Mouse (Mus musculus): ENCODE measurements around the gene Phactr4.

The Phactr4 gene

DNA sequence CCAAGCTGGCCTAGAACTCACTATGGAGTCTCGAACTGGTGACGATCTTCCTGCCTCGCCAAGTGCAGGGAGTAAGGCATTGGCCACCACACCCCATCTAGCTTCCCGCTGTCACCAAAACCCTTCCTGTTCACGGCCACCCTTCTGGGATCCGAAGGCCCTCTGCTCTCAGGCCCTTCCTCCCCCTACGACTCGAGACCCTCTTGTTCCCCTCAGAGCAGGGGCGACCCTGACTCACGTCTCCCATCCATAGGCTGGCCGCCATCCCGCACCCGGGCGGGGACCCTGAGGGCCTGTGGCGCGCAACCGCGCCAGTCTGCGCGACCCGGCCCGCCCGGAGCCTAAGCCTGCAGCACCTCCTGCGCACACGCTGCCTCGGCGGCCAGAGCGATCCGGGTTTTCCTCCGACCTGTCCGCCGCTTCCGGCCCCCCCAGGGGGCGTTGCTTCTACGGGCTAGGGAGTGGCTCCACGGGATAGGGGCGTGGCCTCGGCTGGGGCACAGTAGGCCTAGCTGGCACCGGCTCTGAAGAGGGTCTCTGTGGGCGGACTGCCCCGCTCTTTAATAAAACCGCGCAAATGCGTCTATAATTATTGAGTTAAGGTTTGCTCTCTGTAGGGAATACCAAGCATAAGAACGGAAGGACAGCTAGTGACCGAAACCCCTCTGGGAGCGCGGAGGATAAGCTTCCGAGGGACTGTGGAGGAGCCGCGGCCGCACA is 93.0 kb downstream of the Phactr4 start, which contains the start of gene Trnau1ap:
TSS of gene Trnau1ap (minus strand) at position 424 of the 720 bp plus-strand sequence.
- DNase-seq, result peak; percentile 86

DNA sequence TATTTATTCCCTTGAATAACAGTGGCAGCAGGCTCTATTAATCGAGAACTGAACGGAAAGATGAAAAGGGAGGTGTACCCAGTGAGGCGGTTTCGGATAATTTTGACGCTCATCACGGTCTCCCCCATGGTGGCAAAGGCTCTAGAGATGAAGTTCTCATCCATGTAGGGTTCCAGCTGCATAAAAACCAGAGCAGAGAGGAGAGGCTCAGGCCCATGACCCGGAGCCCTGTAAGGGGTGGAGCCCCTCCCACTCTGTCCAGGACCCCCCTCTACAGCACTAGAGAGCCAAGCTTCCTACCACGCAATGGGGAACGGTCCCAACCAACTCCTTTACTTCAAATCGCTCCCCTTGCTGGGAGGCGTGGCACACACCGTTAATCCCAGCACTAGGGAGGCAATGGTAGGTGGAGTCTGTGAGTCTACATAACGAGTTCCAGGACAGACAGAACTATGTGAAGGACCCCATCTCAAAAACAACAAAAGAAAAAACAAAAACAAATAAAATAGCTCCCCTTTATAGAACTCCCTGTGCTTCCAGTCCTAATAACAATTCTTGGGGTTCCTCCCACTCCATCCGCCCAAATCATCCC is 93.8 kb downstream of the Phactr4 start:
- DNase-seq, result no peak

DNA sequence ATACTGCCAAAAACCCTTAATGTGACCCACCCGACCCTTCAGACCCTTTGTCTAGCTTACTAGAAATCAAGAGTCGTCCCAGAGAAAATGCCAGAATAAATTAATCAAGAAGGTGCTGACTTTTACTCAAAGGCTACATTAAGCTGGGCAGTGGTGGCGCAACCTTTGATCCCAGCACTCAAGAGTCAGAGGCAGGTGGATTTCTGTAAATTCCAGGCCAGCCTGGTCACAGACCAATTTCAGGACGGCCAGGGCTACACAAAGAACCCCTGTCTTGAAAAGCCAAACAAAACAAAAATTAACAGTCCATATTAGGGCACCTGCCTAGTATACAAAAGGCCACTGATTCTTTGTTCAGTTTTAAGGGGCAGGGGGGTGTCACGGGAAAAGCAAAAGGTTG is 95.8 kb downstream of the Phactr4 start:
- no peak for DNase-seq

DNA sequence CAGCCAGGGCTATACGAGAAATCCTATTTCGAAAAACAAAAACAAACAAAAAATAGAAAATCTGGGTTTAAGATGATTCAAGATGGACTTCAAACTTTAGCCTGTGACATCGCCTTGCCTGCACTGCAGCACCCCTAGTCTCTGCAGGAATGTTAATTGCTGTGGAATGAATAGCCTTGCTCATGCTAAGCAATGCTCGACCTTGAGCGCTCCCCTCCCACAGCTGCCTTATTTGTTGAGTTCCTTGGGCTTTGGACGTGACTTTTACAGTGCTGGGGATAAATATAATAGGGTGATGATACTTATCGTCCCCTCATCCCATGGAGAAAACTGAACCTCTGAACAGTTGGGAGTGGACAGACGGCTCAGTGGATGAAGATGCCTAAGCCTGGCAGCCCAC is 106.6 kb downstream of the Phactr4 start:
- DNase-seq, result peak; percentile 58

DNA sequence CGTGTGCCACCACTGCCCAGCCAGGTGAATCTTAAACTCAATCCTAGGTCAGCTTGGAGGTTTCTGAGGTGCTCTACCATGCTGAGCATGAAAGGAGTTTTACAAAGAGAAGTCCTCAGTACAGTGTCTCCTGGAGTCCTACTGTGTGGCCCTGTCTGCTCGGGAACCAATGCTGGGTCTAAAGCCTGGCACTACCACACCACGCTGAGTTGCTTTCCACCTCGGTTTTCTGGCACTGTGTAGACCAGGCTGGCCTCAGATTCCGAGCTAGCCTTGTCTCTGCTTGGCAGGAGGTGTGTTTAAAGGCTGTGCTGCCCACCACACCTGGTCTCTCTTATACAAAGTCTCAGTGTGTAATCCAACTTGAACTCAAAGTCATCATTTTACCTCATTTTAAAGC is 109.7 kb downstream of the Phactr4 start:
- no peak for DNase-seq

DNA sequence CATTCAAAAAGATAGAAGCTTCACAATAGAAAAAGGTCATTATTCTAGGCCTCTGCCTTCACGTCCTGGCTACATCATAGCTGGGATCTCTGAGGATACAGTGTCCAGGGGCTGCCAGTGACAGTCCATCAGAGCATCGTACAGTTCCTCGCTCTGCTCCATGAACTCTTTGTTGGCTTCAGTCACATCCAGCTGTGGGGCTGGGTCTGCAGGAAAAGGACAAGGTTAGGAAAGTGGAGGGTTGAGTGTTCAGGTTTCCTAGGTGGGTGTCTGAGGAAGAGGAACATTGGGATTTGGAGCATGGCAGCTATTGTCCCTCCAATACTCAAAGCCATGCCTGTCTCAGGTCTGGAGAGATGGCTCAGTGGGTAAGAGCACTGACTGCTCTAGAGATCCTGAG is 110.5 kb downstream of the Phactr4 start:
- DNase-seq, result no peak

DNA sequence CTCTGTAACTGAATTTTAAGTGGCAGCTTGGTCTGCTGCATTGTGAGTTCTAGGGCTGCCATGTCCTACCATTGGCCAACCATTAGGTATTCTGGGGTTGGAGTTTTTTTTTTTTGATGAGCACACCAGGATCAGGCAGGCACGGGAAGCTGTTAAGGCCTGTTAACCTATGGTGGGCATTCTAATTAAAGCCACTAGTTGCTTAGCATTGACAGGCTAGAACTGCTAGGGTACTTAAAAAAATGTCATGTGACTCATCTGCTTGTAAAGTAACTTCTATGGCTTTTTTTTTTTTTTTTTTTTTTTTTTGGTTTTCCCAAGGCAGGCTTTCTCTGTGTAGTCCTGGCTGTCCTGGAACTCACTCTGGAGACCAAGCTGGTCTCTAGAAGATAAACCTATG is 111.1 kb downstream of the Phactr4 start:
- no peak for DNase-seq

DNA sequence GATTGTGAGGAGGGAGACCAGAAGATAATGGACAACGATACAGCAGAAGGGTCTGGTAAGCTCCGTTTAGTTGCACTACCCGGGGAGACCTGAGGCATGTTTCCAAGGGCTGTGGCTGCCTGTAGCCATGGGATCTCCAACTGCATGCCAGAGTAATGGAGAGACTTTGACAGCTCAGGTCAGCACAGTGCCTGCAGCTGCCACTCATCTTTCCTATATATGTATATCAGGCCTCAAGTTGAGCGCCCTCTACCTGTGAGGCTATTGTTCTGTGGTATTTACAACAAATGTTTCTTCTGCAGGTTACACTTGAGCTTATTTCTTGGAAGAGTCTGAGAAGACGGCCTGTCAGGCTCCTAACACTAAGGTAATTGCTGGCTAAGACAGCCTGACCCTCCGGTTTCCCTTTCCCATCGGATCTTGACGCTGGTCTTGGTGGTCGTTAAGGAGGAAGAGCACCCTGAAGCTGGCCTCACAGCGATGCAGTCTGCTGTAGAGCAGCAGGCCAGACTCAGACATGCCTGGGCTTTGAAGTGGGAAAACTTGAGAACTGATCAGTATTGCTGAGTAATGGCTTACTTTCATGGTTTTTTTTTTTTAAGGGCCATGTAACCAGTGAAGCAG is 112.3 kb downstream of the Phactr4 start:
- peak; percentile 48 for DNase-seq

DNA sequence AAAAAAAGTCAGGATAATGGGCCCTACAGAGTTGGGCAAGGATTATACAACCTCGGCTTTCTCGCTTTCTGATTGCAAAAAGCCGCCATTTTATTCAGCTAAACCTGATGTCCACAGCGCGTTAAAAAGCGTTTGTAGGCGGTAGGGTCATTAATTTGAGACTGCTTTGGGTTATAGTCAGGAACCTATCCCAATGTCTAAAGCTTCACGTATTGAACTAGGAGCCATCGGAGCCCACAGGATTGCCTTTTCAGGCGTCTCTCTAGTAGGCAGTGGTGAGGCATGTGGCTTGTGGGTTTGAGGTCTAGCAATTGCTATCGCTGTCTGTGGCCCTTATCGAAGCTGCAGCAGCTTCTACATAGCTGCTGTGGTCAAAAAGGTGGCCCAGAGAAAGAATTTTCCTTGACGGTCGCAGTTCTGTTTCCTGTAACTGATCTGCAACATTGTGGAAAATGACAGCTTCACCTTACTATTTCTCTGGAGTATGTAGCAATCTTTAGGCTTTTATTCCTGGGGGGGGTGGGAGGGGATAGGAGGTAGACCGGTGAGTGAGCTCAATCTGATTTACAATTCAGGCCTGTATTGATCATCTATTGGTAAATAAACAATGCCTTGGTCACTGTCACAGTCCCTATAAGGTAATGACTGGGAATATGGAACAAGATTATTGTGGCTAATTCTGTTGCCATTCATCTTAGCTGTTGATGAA is 113.0 kb downstream of the Phactr4 start:
- DNase-seq, result no peak

DNA sequence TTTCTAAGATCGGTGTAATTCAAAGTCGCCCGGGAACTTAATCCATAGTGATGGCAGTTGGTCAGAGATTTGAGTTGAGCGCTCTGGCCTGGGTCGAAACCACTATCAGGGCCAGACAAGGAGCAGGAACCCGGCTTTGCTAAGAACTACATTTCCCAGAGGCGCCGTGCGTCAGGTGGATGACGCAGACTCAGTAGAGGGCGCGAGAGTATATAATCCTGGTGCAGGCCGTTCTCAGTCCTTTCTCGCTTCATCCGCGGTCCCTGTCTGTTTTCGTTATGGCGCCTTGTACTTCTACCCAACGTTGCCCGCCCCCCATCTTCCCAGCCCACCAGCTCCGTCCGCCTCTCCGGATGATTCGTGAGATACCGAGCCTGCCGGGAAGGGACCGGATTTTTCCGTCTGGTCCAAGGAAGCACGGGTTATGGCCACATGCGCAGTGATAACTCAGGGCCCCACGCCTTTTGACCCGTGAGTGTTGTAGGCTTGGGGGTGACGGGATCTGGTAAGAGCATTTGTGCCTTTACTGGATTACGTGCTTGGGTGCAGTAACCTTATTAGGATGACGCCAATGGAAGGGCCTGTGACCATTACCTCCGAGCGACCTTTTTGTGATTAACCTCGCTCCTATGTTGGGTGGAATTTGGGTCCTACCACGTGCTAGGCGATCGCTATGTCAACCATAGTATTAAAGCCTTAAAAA is 113.7 kb downstream of the Phactr4 start:
- DNase-seq, result peak; percentile 91

DNA sequence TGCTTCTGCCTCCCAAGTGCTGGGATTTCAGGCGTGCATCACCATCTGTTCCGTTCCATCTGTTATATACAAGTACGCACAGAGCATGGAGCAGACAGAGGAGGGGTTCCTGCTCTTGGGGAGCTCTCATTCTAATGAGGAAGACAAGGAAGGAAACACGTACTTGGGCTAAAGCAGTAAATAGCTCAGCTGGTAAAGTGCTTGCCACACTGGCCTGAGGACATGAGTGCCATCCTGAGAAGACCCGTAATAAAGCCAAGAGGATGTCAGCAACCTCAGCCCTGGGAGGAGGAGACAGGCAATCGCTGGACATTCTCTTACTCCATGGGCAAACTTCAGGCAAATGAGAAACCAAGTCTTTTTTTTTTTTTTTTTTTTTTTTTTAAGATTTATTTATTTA is 116.3 kb downstream of the Phactr4 start:
- DNase-seq, result no peak

Measured in kidney, adult 11 months (tissue).